Mouse (Mus musculus) spleen, postnatal 14 days (tissue): ENCODE data around the gene Arg1.

ENCODE experiments used
- DNase-seq, 2 experiments: peaks; one replicate each; pipeline ENCODE4 v3.0.0; 2021 to 2022; ENCODE audit warnings: low spot score in 2 of 2

Arg1 gene

GRCm38 (mm10) chr10:24926962-24927720, at the start of gene Arg1:
TSS of gene Arg1 (minus strand) at chr10:24927484.
- no peak for DNase-seq

DNA sequence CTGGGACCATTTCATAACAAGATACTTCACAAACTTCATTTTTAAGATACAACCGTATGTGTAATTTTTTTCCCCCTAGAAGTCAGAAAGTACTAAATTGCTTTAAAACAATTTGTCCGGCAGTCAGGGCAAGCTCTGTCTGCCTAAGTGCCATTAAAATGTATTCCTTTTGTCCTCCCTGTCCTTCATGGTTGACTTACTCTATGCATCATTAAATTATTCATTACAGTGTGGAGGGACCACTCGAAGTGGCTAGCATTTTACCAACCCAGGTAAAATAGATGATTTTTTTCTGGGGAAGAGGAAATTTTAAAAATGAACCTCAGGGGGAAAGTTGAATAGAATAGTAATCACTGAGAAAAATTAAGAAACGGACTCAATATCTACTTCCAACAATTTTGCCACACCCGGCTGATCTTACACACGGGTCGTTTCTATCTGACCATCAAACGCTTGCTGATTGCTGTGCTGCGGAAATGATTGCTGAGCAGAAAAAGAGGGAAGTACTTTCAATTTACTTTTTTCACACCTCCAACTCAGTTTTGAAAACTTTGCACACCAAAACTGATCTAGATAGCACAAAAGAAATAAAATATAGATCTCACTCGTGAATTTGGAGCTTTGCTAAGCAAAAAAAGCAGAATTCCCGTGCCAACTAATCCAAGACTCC, 46.7 kb upstream of the Arg1 start:
- DNase-seq = no peak

GRCm38 (mm10) chr10:24973385-24973784, 46.1 kb upstream of the Arg1 start:
- DNase-seq = no peak

- DNase-seq = no peak
Measured at GRCm38 (mm10) chr10:24972923-24973322, 45.6 kb upstream of the Arg1 start.

- no peak for DNase-seq
Measured at GRCm38 (mm10) chr10:24965821-24966550, 38.7 kb upstream of the Arg1 start.

DNA sequence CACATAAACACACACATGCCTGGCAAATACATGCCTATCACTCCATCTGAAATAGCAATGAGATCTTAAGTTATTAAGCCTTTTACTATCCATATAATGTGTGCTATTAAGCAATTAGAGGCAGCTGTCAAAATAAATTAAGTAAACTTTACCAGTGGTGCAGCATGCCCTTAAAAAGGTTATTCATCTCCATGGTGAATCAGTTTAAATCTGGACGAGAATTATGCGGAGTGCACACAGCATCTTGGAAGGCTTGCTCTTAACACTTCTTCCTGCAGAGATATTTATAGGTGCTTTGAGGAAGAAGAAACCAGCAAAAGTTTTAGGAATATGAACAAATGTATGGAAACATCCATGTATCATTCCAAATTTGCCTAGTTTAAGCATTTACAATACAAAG, 34.6 kb upstream of the Arg1 start:
- DNase-seq = no peak

DNA sequence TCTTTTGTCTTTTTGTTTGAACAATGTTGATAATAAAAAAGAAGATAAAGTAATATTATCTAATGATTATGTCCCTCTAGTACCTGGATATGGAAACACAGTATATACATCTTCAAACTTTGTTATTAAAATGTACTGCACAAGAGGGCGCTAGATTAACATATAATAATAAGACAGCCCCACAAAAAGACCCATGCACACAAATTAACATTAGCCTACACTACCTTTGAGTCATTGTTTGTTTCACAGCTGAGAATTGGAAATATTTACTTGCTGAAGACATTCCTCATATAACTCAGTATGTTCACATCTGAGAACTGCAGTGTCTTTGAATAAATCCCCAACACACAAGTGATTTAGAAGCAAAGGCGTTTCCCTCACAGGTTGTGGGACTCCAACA, 33.8 kb upstream of the Arg1 start:
- no peak for DNase-seq

- no peak for DNase-seq
Measured at GRCm38 (mm10) chr10:24959043-24959916, 32.0 kb upstream of the Arg1 start.

- no peak for DNase-seq
Measured at GRCm38 (mm10) chr10:24958280-24959042, 31.2 kb upstream of the Arg1 start.

GRCm38 (mm10) chr10:24953876-24954275, 26.6 kb upstream of the Arg1 start:
- no peak for DNase-seq

DNA sequence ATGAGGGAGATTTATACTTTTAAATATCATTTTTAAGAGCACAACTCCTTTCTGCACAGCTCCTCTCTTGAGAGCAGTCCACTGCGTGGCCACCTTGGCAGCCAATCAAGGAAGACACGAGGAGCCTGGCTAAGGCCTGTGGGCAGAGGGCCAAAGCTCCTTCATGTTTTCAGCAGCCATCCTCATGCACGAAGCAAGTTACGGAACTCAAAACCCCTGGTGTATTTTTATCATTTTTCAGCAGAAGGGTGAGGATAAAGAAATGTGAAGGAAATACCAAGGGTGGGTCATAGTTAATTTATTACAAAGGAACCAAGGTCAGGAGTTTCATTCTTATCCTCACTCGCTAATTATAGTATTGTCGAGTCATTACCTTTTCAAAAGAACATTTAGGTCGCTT, 25.3 kb upstream of the Arg1 start:
- no peak for DNase-seq

- no peak for DNase-seq
Measured at GRCm38 (mm10) chr10:24951575-24951974, 24.3 kb upstream of the Arg1 start.

DNA sequence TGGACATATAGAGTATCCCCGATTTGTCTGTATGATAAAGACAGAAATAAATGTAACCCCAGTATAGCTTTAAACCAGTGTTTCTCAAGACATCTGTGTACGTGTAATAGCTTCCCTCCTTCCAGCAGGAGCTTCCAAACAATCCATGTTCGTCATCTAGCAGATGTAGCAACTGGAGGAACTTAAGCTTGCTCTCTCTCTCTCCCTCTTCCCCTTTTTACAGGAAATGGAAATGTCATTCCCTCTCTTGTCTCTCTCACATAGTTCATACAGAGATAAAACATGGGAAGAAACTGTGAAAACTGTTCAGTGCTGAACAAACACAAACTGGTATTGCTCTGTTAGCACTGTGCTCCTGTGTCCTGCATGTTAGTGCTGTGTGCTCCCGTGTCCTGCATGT, 22.9 kb upstream of the Arg1 start:
- DNase-seq = no peak

DNA sequence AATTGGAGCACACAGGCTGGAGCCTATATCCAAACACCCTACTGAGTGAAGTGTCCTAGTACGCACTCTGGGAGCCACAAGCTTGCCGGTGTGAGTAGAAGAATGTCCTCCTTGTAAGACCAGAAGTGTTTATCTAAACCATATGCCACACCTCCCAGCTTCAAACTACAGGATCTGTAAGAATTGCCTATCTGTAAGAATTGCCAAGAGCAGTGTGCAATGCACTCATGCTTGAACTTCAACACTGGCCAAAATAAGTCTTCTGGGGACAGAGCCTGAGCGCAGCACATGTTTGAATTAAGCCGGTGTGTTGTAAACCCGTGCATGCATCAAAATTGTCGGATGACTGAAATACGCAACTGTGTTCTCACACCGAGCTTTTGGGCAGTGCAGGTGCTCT, 21.0 kb upstream of the Arg1 start:
- no peak for DNase-seq

DNA sequence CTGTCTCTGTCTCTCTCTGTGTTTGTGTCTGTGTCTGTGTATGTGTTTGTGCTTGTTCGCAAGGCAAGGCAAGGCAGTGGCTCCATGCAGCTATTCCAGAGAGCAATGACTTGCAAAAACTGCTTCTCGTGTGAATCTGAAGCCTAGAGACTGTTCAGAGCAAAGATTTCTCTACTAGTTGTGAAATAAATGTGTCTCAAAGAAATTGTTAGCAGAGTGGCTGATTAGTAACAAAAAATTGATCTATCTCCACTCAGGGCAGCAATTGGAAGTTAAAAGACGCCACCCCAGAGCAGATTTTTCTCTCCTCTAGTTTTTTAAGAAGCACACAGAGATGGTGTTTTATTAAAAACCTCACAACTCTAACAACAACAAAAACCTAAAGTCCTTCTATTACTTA, 20.6 kb upstream of the Arg1 start:
- DNase-seq = no peak

DNA sequence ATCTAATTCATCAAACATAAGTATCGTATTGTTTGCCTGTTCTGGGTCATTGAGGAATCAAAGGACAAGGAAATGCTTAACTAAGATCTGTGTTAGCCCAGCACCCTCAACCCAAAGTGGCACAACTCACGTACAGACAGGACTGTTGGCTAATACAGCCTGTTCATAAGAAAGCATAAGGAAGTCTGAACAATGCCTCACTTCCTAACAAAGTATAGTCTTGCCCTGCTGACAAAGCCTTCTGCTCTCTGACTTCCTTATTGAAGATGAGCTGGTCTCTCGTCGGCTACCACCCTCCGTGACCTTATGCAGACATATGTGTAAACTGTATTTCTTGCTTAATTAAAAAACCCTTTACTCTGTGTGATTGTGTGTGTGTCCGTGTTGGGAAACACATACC, 2.9 kb upstream of the Arg1 start:
- no peak for DNase-seq

- no peak for DNase-seq
Measured at GRCm38 (mm10) chr10:24928072-24928471, 788 bp upstream of the Arg1 start.

- no peak for DNase-seq
Measured at GRCm38 (mm10) chr10:24926380-24926779, 904 bp downstream of the Arg1 start.

- no peak for DNase-seq
Measured at GRCm38 (mm10) chr10:24924296-24924695, 3.0 kb downstream of the Arg1 start.

- no peak for DNase-seq
Measured at GRCm38 (mm10) chr10:24922977-24923376, 4.3 kb downstream of the Arg1 start.

- no peak for DNase-seq
Measured at GRCm38 (mm10) chr10:24915486-24915885, 11.8 kb downstream of the Arg1 start.
